Mouse (Mus musculus) ES-Bruce4 (cell line): ENCODE measurements around the gene Ttc37.

Source experiments
- CTCF ChIP-seq: IDR thresholded peaks from one replicate; pipeline ENCODE4 v1.8.1; 2011; ENCODE audit warnings: low read depth, low read length
- EP300 ChIP-seq: IDR thresholded peaks from 2 replicates; pipeline ENCODE4 v1.6.1; 2011; ENCODE audit warnings: low read depth, low read length; ENCODE audit not compliant: insufficient read depth
- POLR2A ChIP-seq: IDR thresholded peaks from one replicate; pipeline ENCODE4 v1.8.1; 2011; ENCODE audit warnings: low read length; ENCODE audit not compliant: insufficient read depth

DNA sequence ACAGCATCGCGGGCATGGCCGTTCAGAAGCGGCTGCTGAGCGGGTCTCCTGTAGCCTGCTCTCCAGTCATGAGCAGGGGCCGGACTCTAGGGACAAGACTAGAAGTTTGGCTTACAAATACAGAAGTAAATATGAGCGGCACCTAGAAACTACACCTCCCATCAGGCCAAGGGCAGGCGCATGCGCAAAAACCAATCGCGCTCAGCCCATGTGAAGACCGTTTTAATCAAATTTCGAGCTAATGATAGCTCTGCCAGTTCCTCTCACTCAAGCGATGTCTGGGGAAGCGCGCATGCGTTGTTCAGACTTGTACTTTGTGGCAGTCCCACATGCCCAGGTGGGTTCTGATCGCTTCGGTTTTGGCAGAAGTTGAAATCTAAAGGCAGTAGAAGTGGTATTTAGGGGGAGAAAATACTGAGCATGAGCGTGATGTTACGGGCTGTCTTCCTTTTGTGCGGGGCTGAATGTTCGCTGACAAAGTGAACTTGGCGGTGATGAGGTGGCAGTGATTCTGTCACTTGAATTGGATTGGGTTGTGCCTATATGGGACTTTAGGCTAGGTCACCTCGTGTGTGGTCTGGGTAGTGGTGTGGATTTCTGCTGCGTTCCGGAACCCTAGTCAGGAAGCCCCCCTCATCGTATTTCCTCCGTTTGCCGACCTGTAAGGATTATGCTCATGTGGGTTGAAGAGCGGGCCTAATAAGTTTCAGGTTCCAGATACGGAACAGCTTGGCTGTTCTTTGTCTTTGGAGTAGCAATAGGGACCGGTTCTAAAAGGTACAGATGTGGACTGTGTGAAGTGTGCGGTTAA lies at the start of gene Ttc37, which contains the start of gene Arsk:
- TF ChIP-seq POLR2A, result peak; percentile 55
- no peak for TF ChIP-seq CTCF
- TF ChIP-seq EP300, result no peak
